In genomic region chr16:93513616-93514041, GRCm38 (mm10) we compare ENCODE assay signal across 15 mouse cellular contexts.
"Had no signal": no experiment of that assay in that cellular context is flagged by ENCODE, and none has a peak within 500 bp of the region (broad histone marks: within the 10 kb centered on the region; RNA-seq: fewer than 3 reads in every experiment).

No protein-coding gene starts in this region.

- H3K9ac ChIP-seq: intestine, embryonic 15.5 days; liver, embryonic 15.5 days; midbrain, embryonic 13.5 days; neural tube, embryonic 15.5 days had no signal

- H3K9me3 ChIP-seq: intestine, embryonic 15.5 days; limb, embryonic 10.5 days; liver, embryonic 15.5 days; midbrain, embryonic 13.5 days; neural tube, embryonic 15.5 days had no signal

- H3K27me3 ChIP-seq: intestine, embryonic 15.5 days; liver, embryonic 15.5 days; midbrain, embryonic 13.5 days; neural tube, embryonic 15.5 days had no signal

- H3K36me3 ChIP-seq: intestine, embryonic 15.5 days; limb, embryonic 10.5 days; liver, embryonic 15.5 days; midbrain, embryonic 13.5 days; neural tube, embryonic 15.5 days had no signal

- H3K4me2 ChIP-seq: intestine, embryonic 15.5 days; liver, embryonic 11.5 days; liver, embryonic 15.5 days; midbrain, embryonic 13.5 days; neural tube, embryonic 15.5 days had no signal

- DNase-seq: kidney, adult 18-20 months; kidney, postnatal 10 days; kidney, postnatal 4 days; right cerebral cortex, adult 18-20 months; right cerebral cortex, postnatal 25 days; thymus, adult 2 months; thymus, postnatal 36 days had no signal

- H3K4me1 ChIP-seq: intestine, embryonic 15.5 days; limb, embryonic 10.5 days; liver, embryonic 15.5 days; neural tube, embryonic 15.5 days had no signal

- H3K4me3 ChIP-seq: intestine, embryonic 15.5 days; layer of hippocampus, adult 2 months; left cerebral cortex, adult 2 months; limb, embryonic 10.5 days; liver, embryonic 15.5 days; midbrain, embryonic 13.5 days; neural tube, embryonic 15.5 days had no signal

- H3K27ac ChIP-seq: intestine, embryonic 15.5 days; layer of hippocampus, adult 2 months; left cerebral cortex, adult 2 months; limb, embryonic 10.5 days; liver, embryonic 15.5 days; midbrain, embryonic 13.5 days; neural tube, embryonic 15.5 days had no signal

- ATAC-seq: intestine, embryonic 15.5 days; midbrain, embryonic 13.5 days had no signal
